Mouse (Mus musculus) myocyte (in vitro differentiated cells): ENCODE data around the gene Fiz1.

Experiments
- CEBPB ChIP-seq: IDR thresholded peaks from 2 replicates; pipeline ENCODE4 v1.6.1; 2011; ENCODE audit warnings: mild to moderate bottlenecking, moderate library complexity; ENCODE audit not compliant: poor library complexity, insufficient read depth, severe bottlenecking
- E2F4 ChIP-seq: IDR thresholded peaks from one replicate; pipeline ENCODE4 v1.6.1; 2011; ENCODE audit warnings: mild to moderate bottlenecking, control low read depth, moderate library complexity; ENCODE audit not compliant: insufficient read depth
- MAX ChIP-seq: IDR thresholded peaks from one replicate; pipeline ENCODE4 v1.6.1; 2011; ENCODE audit warnings: low read depth, mild to moderate bottlenecking, control low read depth
- MYOD1 ChIP-seq, 3 experiments: IDR thresholded peaks; one replicate each; pipeline ENCODE4 v1.6.1; 2011; ENCODE audit warnings: control low read depth in 2 of 3, low read depth in 2 of 3, mild to moderate bottlenecking in 2 of 3, moderate library complexity in 1 of 3; ENCODE audit not compliant: insufficient read length in 2 of 3, control insufficient read depth in 1 of 3
- MYOG ChIP-seq, 3 experiments: IDR thresholded peaks; one replicate each; pipeline ENCODE4 v1.6.1; 2011; ENCODE audit warnings: control low read depth in 2 of 3, low read depth in 2 of 3, mild to moderate bottlenecking in 2 of 3; ENCODE audit not compliant: insufficient read length in 2 of 3, control insufficient read depth in 1 of 3, insufficient read depth in 1 of 3
- POLR2A ChIP-seq: IDR thresholded peaks from one replicate; pipeline ENCODE4 v1.6.1; 2011; ENCODE audit warnings: low read depth, mild to moderate bottlenecking, control low read depth, moderate library complexity; ENCODE audit not compliant: insufficient read length
- POLR2AphosphoS2 ChIP-seq: IDR thresholded peaks from one replicate; pipeline ENCODE4 v1.6.1; 2011; ENCODE audit warnings: low read depth, control low read depth; ENCODE audit not compliant: insufficient read length
- SRF ChIP-seq: IDR thresholded peaks from one replicate; pipeline ENCODE4 v1.6.1; 2011; ENCODE audit warnings: low read depth; ENCODE audit not compliant: control insufficient read depth, insufficient read length
- TCF12 ChIP-seq: IDR thresholded peaks from one replicate; pipeline ENCODE4 v1.6.1; 2011; ENCODE audit warnings: mild to moderate bottlenecking, control low read depth; ENCODE audit not compliant: poor library complexity, insufficient read depth, severe bottlenecking
- TCF3 ChIP-seq: IDR thresholded peaks from one replicate; pipeline ENCODE4 v1.6.1; 2011; ENCODE audit warnings: low read depth, control low read depth; ENCODE audit not compliant: insufficient read length
- USF1 ChIP-seq: IDR thresholded peaks from one replicate; pipeline ENCODE4 v1.6.1; 2011; ENCODE audit warnings: low read depth, mild to moderate bottlenecking, control low read depth, moderate library complexity

- TF ChIP-seq POLR2AphosphoS2 (no peak), POLR2A (no peak), TCF12 (no peak), MAX (no peak), CEBPB (no peak), USF1 (no peak), SRF (no peak), MYOG (IDR thresholded peaks at IDR 0.05; ENCODE audit: control insufficient read depth in 1 of 3, insufficient read depth in 1 of 3, insufficient read length in 2 of 3, low read depth in 2 of 3) (no peak), TCF3 (no peak), E2F4 (no peak), MYOD1 (IDR thresholded peaks at IDR 0.05; ENCODE audit: control insufficient read depth in 1 of 3, insufficient read length in 2 of 3, low read depth in 2 of 3) (no peak)
Observed at GRCm38 (mm10) chr7:4976832-4977231, 37.7 kb downstream of the Fiz1 start.
